Mouse (Mus musculus): ENCODE measurements around the gene Teddm2. TPM values are rescaled to one million over a fixed set of nuclear protein-coding genes. Genes with fewer than 3 reads are reported as not detected.

The Teddm2 gene
- polyA plus RNA-seq (2012; rRNA removed), result 2.1 and 2.2 TPM in 2 replicates

GRCm38 (mm10) chr1:153899731-153900380 is at the start of gene Teddm2, which contains the start of gene Glul:
TSS of gene Teddm2 (minus strand) at chr1:153900228.
TSS of gene Glul (plus strand) at chr1:153899944.

GRCm38 (mm10) chr1:153891442-153891841 is 8.6 kb downstream of the Teddm2 start, which contains the start of gene Teddm1a:
TSS of gene Teddm1a (plus strand) at chr1:153891742.

GRCm38 (mm10) chr1:153874045-153874444 is 26.0 kb downstream of the Teddm2 start, which contains the start of gene Teddm1b:
TSS of gene Teddm1b (plus strand) at chr1:153874345.

GRCm38 (mm10) chr1:153844042-153844441 is 56.0 kb downstream of the Teddm2 start, which contains the start of gene Rgsl1:
TSS of gene Rgsl1 (minus strand) at chr1:153844142.

Other genes with a start within 250 kb of the Teddm2 start
- 34.3 and 39.1 TPM in 2 replicates for gene Rgs8, start 247.2 kb downstream of the Teddm2 start, polyA plus RNA-seq (2012; rRNA removed)
- 17.6 and 18.9 TPM in 2 replicates for gene Rgs16, start 159.9 kb downstream of the Teddm2 start, polyA plus RNA-seq (2012; rRNA removed)
- 57.5 and 61.0 TPM in 2 replicates for gene Rnasel, start 150.8 kb downstream of the Teddm2 start, polyA plus RNA-seq (2012; rRNA removed)
- 1.5 TPM in 2 replicates for gene Rgsl1, start 56.1 kb downstream of the Teddm2 start, polyA plus RNA-seq (2012; rRNA removed)
- gene Teddm1b, start 25.9 kb downstream of the Teddm2 start, polyA plus RNA-seq (2012; rRNA removed), result 0.01 TPM in 1 of 2 replicates, not detected in the other
- gene Teddm1a, start 8.5 kb downstream of the Teddm2 start, polyA plus RNA-seq (2012; rRNA removed), result 0.04 TPM in 1 of 2 replicates, not detected in the other
- 210 and 229 TPM in 2 replicates for gene Glul, start 284 bp downstream of the Teddm2 start, polyA plus RNA-seq (2012; rRNA removed)

Data from central nervous system, embryonic 18 days (tissue).